In genomic region chr3:131111851-131112572, GRCm38 (mm10) we compare ENCODE assay signal across 8 mouse cellular contexts. TPM values are rescaled to one million over a fixed set of nuclear protein-coding genes. Genes with fewer than 3 reads are reported as not detected.
A peak's percentile ranks its signal among the peaks of the same experiment; 100 is the strongest.
DNase-seq lines count a peak whose midpoint lies in the region; ATAC-seq and TF ChIP-seq lines count a peak whose summit lies in the region.

No protein-coding gene starts in this region.

- H3K27me3 ChIP-seq in kidney, adult 2 months (replicated peaks; ENCODE audit: control insufficient read depth, insufficient read depth, low read length): peaks cover 20% of the 10 kb centered on the region
- H3K27me3 ChIP-seq in lung, postnatal 0 days (replicated peaks; ENCODE audit: insufficient read depth, low read length): peaks cover 22% of the 10 kb centered on the region

- H3K4me2 ChIP-seq in lung, postnatal 0 days (replicated peaks; ENCODE audit: low read depth, low read length): peak overlapping the region; percentile 74

- no peak for TF ChIP-seq CTCF in layer of hippocampus, adult 2 months (conservative IDR thresholded peaks at IDR 0.05)
- no peak for TF ChIP-seq CTCF in kidney, adult 2 months (conservative IDR thresholded peaks at IDR 0.05; ENCODE audit: insufficient read depth, insufficient read length, low read depth, low read length)
- TF ChIP-seq CTCF in lung, postnatal 0 days (IDR thresholded peaks at IDR 0.05): no peak

- WGBS in kidney, adult 2 months: under 1% methylated on average over 69 of the region's 69 CpGs
- WGBS in lung, postnatal 0 days: under 1% methylated on average over 68 of the region's 69 CpGs

- DNase-seq in layer of hippocampus, adult 2 months (ENCODE audit: low spot score in 2 of 2): no peak
- no peak for DNase-seq in layer of hippocampus, adult 9-11 months
- DNase-seq in adrenal gland, postnatal 14 days: peak; percentile 87
- peak; percentile 47 for DNase-seq in gastrocnemius, postnatal 25 days
- peak; percentile 34 for DNase-seq in kidney, adult 2 months
- DNase-seq in lung, postnatal 0 days (ENCODE audit: low spot score): peak; percentile 67
- DNase-seq in ovary, postnatal 14 days (ENCODE audit: low spot score): peak; percentile 16

- no peaks in the 10 kb centered on the region for H3K36me3 ChIP-seq in kidney, adult 2 months (ENCODE audit: control insufficient read depth, insufficient read depth, low read length)
- no peaks in the 10 kb centered on the region for H3K36me3 ChIP-seq in lung, postnatal 0 days (ENCODE audit: insufficient read depth, low read length)

- H3K4me1 ChIP-seq in kidney, adult 2 months (ENCODE audit: control insufficient read depth, insufficient read depth, low read length): no peaks in the 10 kb centered on the region
- peaks cover 13% of the 10 kb centered on the region; the same call in 1 of the 2 replicates for H3K4me1 ChIP-seq in lung, postnatal 0 days (ENCODE audit: insufficient read depth, low read depth, low read length)

- no peak for TF ChIP-seq POLR2A in kidney, adult 2 months (IDR thresholded peaks at IDR 0.05; ENCODE audit: low read depth, low read length)

- peak; percentile 76 for ATAC-seq in lung, postnatal 0 days
- ATAC-seq in erythroid progenitor cell, adult 5-6 weeks (replicated peaks; ENCODE audit: low FRiP score, poor library complexity, severe bottlenecking): no peak

- peak overlapping the region; percentile 58 for H3K4me3 ChIP-seq in layer of hippocampus, adult 2 months
- H3K4me3 ChIP-seq in kidney, adult 2 months (ENCODE audit: insufficient read depth, low read depth, low read length): peak overlapping the region; percentile 35
- H3K4me3 ChIP-seq in lung, postnatal 0 days (ENCODE audit: low read depth, low read length): peak overlapping the region; percentile 57

- peak overlapping the region; percentile 68 for H3K27ac ChIP-seq in layer of hippocampus, adult 2 months
- no peak overlapping the region for H3K27ac ChIP-seq in kidney, adult 2 months (ENCODE audit: insufficient read depth, low read depth, low read length)
- peak overlapping the region; percentile 57; the same call in 1 of the 2 replicates for H3K27ac ChIP-seq in lung, postnatal 0 days (ENCODE audit: low read length)

- peak overlapping the region; percentile 34; the same call in 1 of the 2 replicates for H3K9ac ChIP-seq in lung, postnatal 0 days (replicated peaks; ENCODE audit: low read depth)

- TF ChIP-seq EP300 in lung, postnatal 0 days (IDR thresholded peaks at IDR 0.05): no peak

- no peaks in the 10 kb centered on the region for H3K9me3 ChIP-seq in lung, postnatal 0 days (ENCODE audit: low read length)

RNA-seq across cellular contexts. Expression of gene Lef1, which starts 1.7 kb away (rescaled TPM):
- total RNA-seq in layer of hippocampus, adult 2 months (2021): 1 to 10 TPM; 6.2 to 7.1 TPM
- 10.4 and 27.0 TPM in 2 replicates for total RNA-seq in adrenal gland, postnatal 14 days (2021)
- under 1 TPM; 0.13 to 0.35 TPM for total RNA-seq in gastrocnemius, postnatal 25 days (2021)
- polyA plus RNA-seq in kidney, adult 2 months (2012; rRNA removed): 2.3 and 8.4 TPM in 2 replicates
- polyA plus RNA-seq in lung, postnatal 0 days (2015; fragmentation: Nextera tagmentation; extraction: Ambion mirVana): 6.1 and 6.2 TPM in 2 replicates
- 9.2 and 15.5 TPM in 2 replicates for total RNA-seq in erythroid progenitor cell, adult 5-6 weeks (2015; ENCODE audit: low replicate concordance)
- total RNA-seq in erythroid progenitor cell, adult 5-6 weeks (2017; ENCODE audit: low replicate concordance): 4.6 and 14.1 TPM in 2 replicates

Comparison
In these comparisons a context has a peak if more than half of its experiments do, and no peak if none do; other contexts are left out.
1. DNase-seq: peak in adrenal gland, postnatal 14 days (single experiment), gastrocnemius, postnatal 25 days (single experiment), kidney, adult 2 months (single experiment), lung, postnatal 0 days (single experiment) and ovary, postnatal 14 days (single experiment); none in layer of hippocampus, adult 2 months (0 of 2) and layer of hippocampus, adult 9-11 months (single experiment).
2. Peak in every context shown above with its lines, with median percentiles within 50 percentile points of each other: H3K4me3 ChIP-seq.